Mouse (Mus musculus): ENCODE measurements around the gene Olfr849. TPM values are rescaled to one million over a fixed set of nuclear protein-coding genes. Genes with fewer than 3 reads are reported as not detected.

The Olfr849 gene
- not detected in 2 replicates for polyA plus RNA-seq (2015; fragmentation: Nextera tagmentation; extraction: Ambion mirVana)

GRCm38 (mm10) chr9:19439966-19440365, at the start of gene Olfr849:
Gene Olfr849 (plus strand): TSS chr9:19440266.
- no peak for DNase-seq
- WGBS (ENCODE audit: insufficient replicate concordance), result 58% methylated on average over 2 of the region's 2 CpGs
- Histone ChIP-seq H3K9me3 (replicated peaks) (no peaks in the 10 kb centered on the region), H3K27me3 (no peaks in the 10 kb centered on the region), H3K4me3 (replicated peaks) (no peak within 1 kb of the TSS), H3K36me3 (no peaks in the 10 kb centered on the region), H3K4me2 (no peak within 1 kb of the TSS), H3K9ac (no peak within 1 kb of the TSS), H3K4me1 (replicated peaks) (no peaks in the 10 kb centered on the region), H3K27ac (no peak within 1 kb of the TSS)
- ATAC-seq (ENCODE audit: low read depth), result no peak

DNA sequence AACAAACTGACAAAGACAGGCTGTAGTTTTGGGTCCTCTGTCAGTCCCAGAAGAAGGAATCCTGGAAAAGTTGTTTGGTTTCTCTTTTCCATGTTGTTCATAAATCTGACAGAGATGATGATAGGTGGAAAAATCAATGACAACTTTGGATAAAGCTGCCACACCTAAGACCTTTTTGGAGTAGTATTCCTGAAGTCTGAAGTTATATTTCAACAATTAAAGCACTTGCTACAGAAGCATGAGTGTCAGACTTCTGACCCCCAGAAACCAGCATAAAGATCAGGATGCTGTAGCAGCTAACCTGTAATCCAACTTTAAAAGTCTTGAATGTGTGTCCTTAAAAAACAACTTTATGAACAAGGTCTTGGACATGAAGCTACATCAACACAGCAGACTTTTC, 38.1 kb downstream of the Olfr849 start, which contains the start of gene Olfr850:
TSS of gene Olfr850 (minus strand) at position 101 of the 400 bp plus-strand sequence.
- no peaks in the 10 kb centered on the region for H3K27me3 ChIP-seq
- H3K4me1 ChIP-seq (replicated peaks), result no peaks in the 10 kb centered on the region
- H3K36me3 ChIP-seq, result no peaks in the 10 kb centered on the region
- no peak within 1 kb of the TSS for H3K4me3 ChIP-seq (replicated peaks)
- no peak within 1 kb of the TSS for H3K27ac ChIP-seq
- no peak within 1 kb of the TSS for H3K9ac ChIP-seq
- ATAC-seq (ENCODE audit: low read depth) (no peak), DNase-seq (no peak)
- H3K9me3 ChIP-seq (replicated peaks), result no peaks in the 10 kb centered on the region
- no peak within 1 kb of the TSS for H3K4me2 ChIP-seq

DNA sequence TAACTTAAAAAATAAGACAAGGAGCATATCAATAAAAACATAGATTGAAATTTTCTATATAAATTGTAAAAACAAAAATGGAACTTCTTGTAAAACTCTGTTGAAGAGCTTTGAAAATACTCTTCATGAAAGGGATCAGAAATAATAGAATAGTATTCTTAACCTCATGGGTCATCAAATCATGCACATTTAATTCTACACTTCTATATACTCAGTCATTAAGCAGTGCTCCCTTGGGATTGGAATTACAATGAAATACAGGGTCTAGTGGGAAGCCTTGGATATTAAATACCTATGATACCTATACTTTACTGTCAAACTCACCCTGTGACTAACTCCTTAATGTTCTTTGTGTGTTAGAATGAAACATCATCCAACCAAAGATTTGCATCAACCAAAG, 52.9 kb downstream of the Olfr849 start, which contains the start of gene Olfr851:
TSS of gene Olfr851 (plus strand) at position 301 of the 400 bp plus-strand sequence.
- H3K27me3 ChIP-seq, result no peaks in the 10 kb centered on the region
- no peak within 1 kb of the TSS for H3K9ac ChIP-seq
- H3K9me3 ChIP-seq (replicated peaks), result no peaks in the 10 kb centered on the region
- ATAC-seq (ENCODE audit: low read depth) (no peak), DNase-seq (no peak)
- H3K4me2 ChIP-seq, result no peak within 1 kb of the TSS
- no peaks in the 10 kb centered on the region for H3K4me1 ChIP-seq (replicated peaks)
- H3K36me3 ChIP-seq, result no peaks in the 10 kb centered on the region
- H3K4me3 ChIP-seq (replicated peaks), result no peak within 1 kb of the TSS
- no peak within 1 kb of the TSS for H3K27ac ChIP-seq

Other genes starting within 250 kb of the Olfr849 start
- not detected in 2 replicates for gene Olfr843, start 188.3 kb upstream of the Olfr849 start, polyA plus RNA-seq (2015; fragmentation: Nextera tagmentation; extraction: Ambion mirVana)
- gene Olfr844, start 123.9 kb upstream of the Olfr849 start, polyA plus RNA-seq (2015; fragmentation: Nextera tagmentation; extraction: Ambion mirVana), result not detected in 2 replicates
- not detected in 2 replicates for gene Olfr845, start 103.8 kb upstream of the Olfr849 start, polyA plus RNA-seq (2015; fragmentation: Nextera tagmentation; extraction: Ambion mirVana)
- gene Olfr846, start 76.3 kb upstream of the Olfr849 start, polyA plus RNA-seq (2015; fragmentation: Nextera tagmentation; extraction: Ambion mirVana), result not detected in 2 replicates
- not detected in 2 replicates for gene Olfr847, start 61.6 kb upstream of the Olfr849 start, polyA plus RNA-seq (2015; fragmentation: Nextera tagmentation; extraction: Ambion mirVana)
- not detected in 2 replicates for gene Olfr850, start 38.0 kb downstream of the Olfr849 start, polyA plus RNA-seq (2015; fragmentation: Nextera tagmentation; extraction: Ambion mirVana)
- not detected in 2 replicates for gene Olfr851, start 53.0 kb downstream of the Olfr849 start, polyA plus RNA-seq (2015; fragmentation: Nextera tagmentation; extraction: Ambion mirVana)
- gene Olfr853, start 100.8 kb downstream of the Olfr849 start, polyA plus RNA-seq (2015; fragmentation: Nextera tagmentation; extraction: Ambion mirVana), result not detected in 2 replicates
- gene Olfr854, start 127.1 kb downstream of the Olfr849 start, polyA plus RNA-seq (2015; fragmentation: Nextera tagmentation; extraction: Ambion mirVana), result not detected in 2 replicates
- not detected in 2 replicates for gene Olfr855, start 142.4 kb downstream of the Olfr849 start, polyA plus RNA-seq (2015; fragmentation: Nextera tagmentation; extraction: Ambion mirVana)
- 9.6 and 11.2 TPM in 2 replicates for gene Zfp317, start 181.8 kb downstream of the Olfr849 start, polyA plus RNA-seq (2015; fragmentation: Nextera tagmentation; extraction: Ambion mirVana)